Mouse (Mus musculus) midbrain, postnatal 0 days (tissue): ENCODE results near the gene Micu1. TPM values are rescaled to one million over a fixed set of nuclear protein-coding genes. Genes with fewer than 3 reads are reported as not detected.

Source experiments
- ATAC-seq: fragments of 200-750 bp; cut with Nextera tagmentation; 2 replicates; pipeline ENCODE4 v1.8.0; 2017; ENCODE audit warnings: moderate number of reproducible peaks, mild to moderate bottlenecking, moderate TSS enrichment, moderate library complexity; ENCODE audit not compliant: low FRiP score
- DNase-seq: peaks from one replicate; pipeline ENCODE4 v3.0.0-alpha.2; 2015; ENCODE audit warnings: low spot score
- H3K27ac ChIP-seq: fragments of 300-500 bp; sonication (generic); 2 replicates; pipeline ENCODE4 v1.5.1; 2014; ENCODE audit warnings: low read depth, mild to moderate bottlenecking, low read length, mixed read lengths
- H3K27me3 ChIP-seq: fragments of 300-500 bp; sonication (generic); 2 replicates; pipeline ENCODE4 v1.6.1; 2014; ENCODE audit warnings: low read length, control low read depth, mixed read lengths; ENCODE audit not compliant: insufficient read depth
- H3K36me3 ChIP-seq: fragments of 300-500 bp; sonication (generic); 2 replicates; pipeline ENCODE4 v1.6.1; 2014; ENCODE audit warnings: low read length, control low read depth, mixed read lengths; ENCODE audit not compliant: insufficient read depth
- H3K4me1 ChIP-seq: fragments of 300-500 bp; sonication (generic); 2 replicates; pipeline ENCODE4 v1.6.1; 2014; ENCODE audit warnings: mild to moderate bottlenecking, control low read depth, antibody characterized with exemption, low read length, mixed read lengths; ENCODE audit not compliant: insufficient read depth
- H3K4me2 ChIP-seq: fragments of 300-500 bp; sonication (generic); 2 replicates; pipeline ENCODE4 v1.6.1; 2014; ENCODE audit warnings: low read depth, mild to moderate bottlenecking, low read length, mixed read lengths; ENCODE audit not compliant: poor library complexity, severe bottlenecking
- H3K4me3 ChIP-seq: fragments of 300-500 bp; sonication (generic); 2 replicates; pipeline ENCODE4 v1.5.1; 2014; ENCODE audit warnings: low read depth, mild to moderate bottlenecking, low read length, moderate library complexity
- H3K9ac ChIP-seq: fragments of 300-500 bp; sonication (generic); replicated peaks from 2 replicates; pipeline ENCODE4 v1.6.1; 2014; ENCODE audit warnings: mild to moderate bottlenecking, low read length, moderate library complexity, mixed read lengths; ENCODE audit not compliant: poor library complexity, severe bottlenecking
- H3K9me3 ChIP-seq: fragments of 300-500 bp; sonication (generic); 2 replicates; pipeline ENCODE4 v1.6.1; 2016; ENCODE audit warnings: low read length, control low read depth
- CTCF ChIP-seq: IDR thresholded peaks from 2 replicates; pipeline ENCODE4 v1.5.1; 2016; ENCODE audit warnings: antibody characterized with exemption, mild to moderate bottlenecking
- whole genome bisulfite sequencing: fragments of 180-500 bp; shearing (Covaris S2); extraction: QIAGEN DNeasy Blood & Tissue Kit; methylation state at CpG from one replicate; pipeline ENCODE4 v1.1.7; 2014; 5-methylcytosine and 5-hydroxymethylcytosine counted together
- polyA plus RNA-seq: library from polyadenylated mRNA; unstranded; fragments of >200 nt; fragmentation: Nextera tagmentation; extraction: Ambion mirVana; gene quantifications from 2 replicates; pipeline ENCODE4 v1.2.1, GENCODE M21; 2015
- total RNA-seq: library from RNA; depleted of rRNA; stranded (reverse); fragments of >200 nt; gene quantifications from 2 replicates; pipeline ENCODE4 v1.2.3, GENCODE M21; 2014

Micu1 gene
- total and polyA plus RNA-seq, 2 experiments from 2014 or later = 61.1 to 70.9 TPM

- Histone ChIP-seq H3K9me3 (no peaks in the 10 kb centered on the region), H3K9ac (no peak overlapping the region), H3K4me2 (no peak overlapping the region), H3K36me3 (no peaks in the 10 kb centered on the region), H3K27ac (no peak overlapping the region), H3K4me1 (peaks cover 7% of the 10 kb centered on the region; the same call in 1 of the 2 replicates), H3K4me3 (no peak overlapping the region), H3K27me3 (no peaks in the 10 kb centered on the region)
- no peak for TF ChIP-seq CTCF
- ATAC-seq = peak; percentile 62; the same call in 1 of the 2 replicates
- no peak for DNase-seq
- WGBS = 38% methylated on average over 2 of the region's 2 CpGs
Measured at GRCm38 (mm10) chr10:59772049-59772397, 69.7 kb downstream of the Micu1 start.

GRCm38 (mm10) chr10:59773441-59774140, 71.3 kb downstream of the Micu1 start:
- Histone ChIP-seq H3K9ac (no peak overlapping the region), H3K4me1 (peaks cover 7% of the 10 kb centered on the region; the same call in 1 of the 2 replicates), H3K9me3 (no peaks in the 10 kb centered on the region), H3K27ac (no peak overlapping the region), H3K27me3 (no peaks in the 10 kb centered on the region), H3K4me2 (no peak overlapping the region), H3K36me3 (no peaks in the 10 kb centered on the region), H3K4me3 (no peak overlapping the region)
- 25% methylated on average over 13 of the region's 13 CpGs for WGBS
- TF ChIP-seq CTCF = no peak
- DNase-seq (peak; percentile 60), ATAC-seq (no peak)

- WGBS = 81% methylated on average over 3 of the region's 3 CpGs
- DNase-seq (no peak), ATAC-seq (no peak)
- no peak for TF ChIP-seq CTCF
- Histone ChIP-seq H3K27me3 (no peaks in the 10 kb centered on the region), H3K4me1 (peaks cover 7% of the 10 kb centered on the region; the same call in 1 of the 2 replicates), H3K27ac (no peak overlapping the region), H3K4me3 (no peak overlapping the region), H3K4me2 (no peak overlapping the region), H3K9me3 (no peaks in the 10 kb centered on the region), H3K9ac (no peak overlapping the region), H3K36me3 (no peaks in the 10 kb centered on the region)
Measured at GRCm38 (mm10) chr10:59774141-59774534, 71.9 kb downstream of the Micu1 start.

- 70% methylated on average over 3 of the region's 3 CpGs for WGBS
- Histone ChIP-seq H3K9me3 (no peaks in the 10 kb centered on the region), H3K27ac (no peak overlapping the region), H3K4me1 (peaks cover 4% of the 10 kb centered on the region; the same call in 1 of the 2 replicates), H3K4me3 (no peak overlapping the region), H3K36me3 (no peaks in the 10 kb centered on the region), H3K9ac (no peak overlapping the region), H3K27me3 (no peaks in the 10 kb centered on the region), H3K4me2 (no peak overlapping the region)
- TF ChIP-seq CTCF = no peak
- ATAC-seq (no peak), DNase-seq (no peak)
Measured at GRCm38 (mm10) chr10:59777246-59777645, 75.0 kb downstream of the Micu1 start.

GRCm38 (mm10) chr10:59778137-59778710, 75.9 kb downstream of the Micu1 start:
- H3K4me1 ChIP-seq = no peaks in the 10 kb centered on the region; the same call in 1 of the 2 replicates
- DNase-seq = peak; percentile 10
- H3K9ac ChIP-seq = no peak overlapping the region
- no peak overlapping the region for H3K4me2 ChIP-seq
- H3K36me3 ChIP-seq = no peaks in the 10 kb centered on the region
- 69% methylated on average over 4 of the region's 4 CpGs for WGBS
- H3K27ac ChIP-seq = no peak overlapping the region
- ATAC-seq = no peak
- no peaks in the 10 kb centered on the region for H3K9me3 ChIP-seq
- TF ChIP-seq CTCF = no peak
- no peak overlapping the region for H3K4me3 ChIP-seq
- H3K27me3 ChIP-seq = no peaks in the 10 kb centered on the region

- Histone ChIP-seq H3K4me3 (no peak overlapping the region), H3K9ac (no peak overlapping the region), H3K4me2 (no peak overlapping the region), H3K27ac (no peak overlapping the region), H3K4me1 (no peaks in the 10 kb centered on the region), H3K9me3 (no peaks in the 10 kb centered on the region), H3K36me3 (no peaks in the 10 kb centered on the region), H3K27me3 (no peaks in the 10 kb centered on the region)
- ATAC-seq = no peak
- WGBS = 7% methylated on average over 3 of the region's 3 CpGs
- TF ChIP-seq CTCF = no peak
- DNase-seq = peak; percentile 14
Measured at GRCm38 (mm10) chr10:59780698-59781097, 78.4 kb downstream of the Micu1 start.
